Mouse (Mus musculus) forebrain, embryonic 16.5 days (tissue): ENCODE data around the gene Iqcg. TPM values are rescaled to one million over a fixed set of nuclear protein-coding genes. Genes with fewer than 3 reads are reported as not detected.

Source experiments
- ATAC-seq: fragments of 200-750 bp; cut with Nextera tagmentation; 2 replicates; pipeline ENCODE4 v1.8.0; 2017; ENCODE audit warnings: mild to moderate bottlenecking, moderate library complexity
- H3K27ac ChIP-seq: fragments of 300-500 bp; sonication (generic); 2 replicates; pipeline ENCODE4 v1.5.1; 2014; ENCODE audit warnings: low read length, control low read depth
- H3K27me3 ChIP-seq: fragments of 300-500 bp; sonication (generic); replicated peaks from 2 replicates; pipeline ENCODE4 v1.6.1; 2014; ENCODE audit warnings: low read length; ENCODE audit not compliant: control insufficient read depth, insufficient read depth
- H3K36me3 ChIP-seq: fragments of 300-500 bp; sonication (generic); 2 replicates; pipeline ENCODE4 v1.6.1; 2014; ENCODE audit not compliant: control insufficient read depth, insufficient read depth
- H3K4me1 ChIP-seq: fragments of 300-500 bp; sonication (generic); replicated peaks from 2 replicates; pipeline ENCODE4 v1.6.1; 2014; ENCODE audit warnings: low read length; ENCODE audit not compliant: control insufficient read depth, insufficient read depth
- H3K4me2 ChIP-seq: fragments of 300-500 bp; sonication (generic); 2 replicates; pipeline ENCODE4 v1.6.1; 2014; ENCODE audit warnings: mild to moderate bottlenecking, low read length, control low read depth
- H3K4me3 ChIP-seq: fragments of 300-500 bp; sonication (generic); replicated peaks from 2 replicates; pipeline ENCODE4 v1.5.1; 2014; ENCODE audit warnings: mild to moderate bottlenecking, low read length, control low read depth
- H3K9ac ChIP-seq: fragments of 300-500 bp; sonication (generic); replicated peaks from 2 replicates; pipeline ENCODE4 v1.6.1; 2014; ENCODE audit warnings: low read depth, low read length, control low read depth
- H3K9me3 ChIP-seq: fragments of 300-500 bp; sonication (generic); 2 replicates; pipeline ENCODE4 v1.6.1; 2016; ENCODE audit warnings: low read length; ENCODE audit not compliant: control insufficient read depth
- WGBS: fragments of 180-500 bp; shearing (Covaris S2); extraction: QIAGEN DNeasy Blood & Tissue Kit; methylation state at CpG from one replicate; pipeline ENCODE4 v1.1.7; 2014; 5-methylcytosine and 5-hydroxymethylcytosine counted together
- polyA plus RNA-seq: library from polyadenylated mRNA; unstranded; fragments of >200 nt; fragmentation: Nextera tagmentation; extraction: Ambion mirVana; gene quantifications from 2 replicates; pipeline ENCODE4 v1.2.1, GENCODE M21; 2015

Gene Iqcg
- polyA plus RNA-seq, 1 experiment from 2014 or later, result 3.9 TPM

GRCm38 (mm10) chr16:33014921-33015320, 41.1 kb downstream of the Iqcg start:
- no peak overlapping the region for H3K27ac ChIP-seq
- no peak overlapping the region for H3K4me2 ChIP-seq
- H3K27me3 ChIP-seq, result no peaks in the 10 kb centered on the region
- H3K9ac ChIP-seq, result no peak overlapping the region
- 93% methylated on average over 1 of the region's 1 CpGs for WGBS
- ATAC-seq, result no peak
- peaks cover 13% of the 10 kb centered on the region for H3K36me3 ChIP-seq
- H3K4me1 ChIP-seq, result no peaks in the 10 kb centered on the region
- no peak overlapping the region for H3K4me3 ChIP-seq
- no peaks in the 10 kb centered on the region for H3K9me3 ChIP-seq

GRCm38 (mm10) chr16:33013801-33014200, 42.2 kb downstream of the Iqcg start:
- H3K36me3 ChIP-seq, result peaks cover 13% of the 10 kb centered on the region

GRCm38 (mm10) chr16:33010166-33010565, 45.9 kb downstream of the Iqcg start:
- H3K9ac ChIP-seq, result no peak overlapping the region
- H3K9me3 ChIP-seq, result no peaks in the 10 kb centered on the region
- peaks cover 3% of the 10 kb centered on the region for H3K4me1 ChIP-seq
- WGBS, result 93% methylated on average over 6 of the region's 6 CpGs
- peaks cover 18% of the 10 kb centered on the region for H3K36me3 ChIP-seq
- no peak overlapping the region for H3K4me2 ChIP-seq
- no peak overlapping the region for H3K27ac ChIP-seq
- H3K27me3 ChIP-seq, result no peaks in the 10 kb centered on the region
- no peak overlapping the region for H3K4me3 ChIP-seq
- ATAC-seq, result no peak

More at GRCm38 (mm10) chr16:33013801-33014200, 42.2 kb downstream of the Iqcg start:
- Histone ChIP-seq H3K4me2 (no peak overlapping the region), H3K27me3 (no peaks in the 10 kb centered on the region), H3K27ac (no peak overlapping the region), H3K4me1 (no peaks in the 10 kb centered on the region), H3K9ac (no peak overlapping the region), H3K9me3 (no peaks in the 10 kb centered on the region), H3K4me3 (no peak overlapping the region)
- no peak for ATAC-seq
- WGBS, result 92% methylated on average over 5 of the region's 5 CpGs

- ATAC-seq, result no peak
- H3K9ac ChIP-seq, result no peak overlapping the region
- 63% methylated on average over 7 of the region's 7 CpGs for WGBS
- H3K4me1 ChIP-seq, result peaks cover 4% of the 10 kb centered on the region
- H3K27me3 ChIP-seq, result no peaks in the 10 kb centered on the region
- no peak overlapping the region for H3K27ac ChIP-seq
- H3K9me3 ChIP-seq, result no peaks in the 10 kb centered on the region
- no peak overlapping the region for H3K4me2 ChIP-seq
- no peak overlapping the region for H3K4me3 ChIP-seq
- peaks cover 14% of the 10 kb centered on the region for H3K36me3 ChIP-seq
Observed at GRCm38 (mm10) chr16:33007436-33007835, 48.6 kb downstream of the Iqcg start.

DNA sequence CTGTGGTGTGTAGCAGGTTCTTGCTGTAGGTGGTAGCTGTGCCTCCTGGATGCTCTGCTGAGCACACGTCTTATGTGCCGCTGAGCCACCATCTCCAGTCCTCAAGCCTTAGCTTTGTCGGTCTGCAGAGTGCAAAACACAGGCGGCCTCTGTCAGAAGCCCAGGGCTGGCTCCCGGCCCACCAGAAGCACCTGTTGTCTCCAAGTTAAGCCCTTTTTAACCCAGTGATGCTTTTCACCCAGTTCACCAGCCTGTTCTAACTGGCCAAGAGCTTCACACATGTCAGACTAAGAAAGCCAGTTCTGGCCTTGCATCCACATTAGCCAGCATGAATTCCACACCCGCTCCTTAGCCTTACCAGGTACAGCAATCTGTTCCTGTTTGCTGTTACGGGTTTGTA, 49.1 kb downstream of the Iqcg start:
- Histone ChIP-seq H3K4me1 (peaks cover 4% of the 10 kb centered on the region), H3K27ac (no peak overlapping the region), H3K9me3 (no peaks in the 10 kb centered on the region), H3K9ac (no peak overlapping the region), H3K4me2 (no peak overlapping the region), H3K4me3 (no peak overlapping the region), H3K27me3 (no peaks in the 10 kb centered on the region), H3K36me3 (peaks cover 11% of the 10 kb centered on the region)
- no peak for ATAC-seq
- 79% methylated on average over 7 of the region's 7 CpGs for WGBS

- peaks cover 15% of the 10 kb centered on the region for H3K36me3 ChIP-seq
- H3K4me2 ChIP-seq, result no peak overlapping the region
- H3K9me3 ChIP-seq, result no peaks in the 10 kb centered on the region
- H3K4me3 ChIP-seq, result no peak overlapping the region
- peaks cover 4% of the 10 kb centered on the region for H3K4me1 ChIP-seq
- WGBS, result 13% methylated on average over 9 of the region's 9 CpGs
- ATAC-seq, result no peak
- no peaks in the 10 kb centered on the region for H3K27me3 ChIP-seq
- H3K27ac ChIP-seq, result no peak overlapping the region
- no peak overlapping the region for H3K9ac ChIP-seq
Observed at GRCm38 (mm10) chr16:33005216-33005615, 50.8 kb downstream of the Iqcg start.

GRCm38 (mm10) chr16:32992158-32992557, 63.9 kb downstream of the Iqcg start:
- no peak overlapping the region for H3K27ac ChIP-seq
- no peaks in the 10 kb centered on the region for H3K9me3 ChIP-seq
- H3K27me3 ChIP-seq, result no peaks in the 10 kb centered on the region
- no peaks in the 10 kb centered on the region for H3K4me1 ChIP-seq
- no peak overlapping the region for H3K9ac ChIP-seq
- H3K4me2 ChIP-seq, result no peak overlapping the region
- H3K4me3 ChIP-seq, result no peak overlapping the region
- 86% methylated on average over 5 of the region's 5 CpGs for WGBS
- ATAC-seq, result no peak
- peaks cover 10% of the 10 kb centered on the region for H3K36me3 ChIP-seq

DNA sequence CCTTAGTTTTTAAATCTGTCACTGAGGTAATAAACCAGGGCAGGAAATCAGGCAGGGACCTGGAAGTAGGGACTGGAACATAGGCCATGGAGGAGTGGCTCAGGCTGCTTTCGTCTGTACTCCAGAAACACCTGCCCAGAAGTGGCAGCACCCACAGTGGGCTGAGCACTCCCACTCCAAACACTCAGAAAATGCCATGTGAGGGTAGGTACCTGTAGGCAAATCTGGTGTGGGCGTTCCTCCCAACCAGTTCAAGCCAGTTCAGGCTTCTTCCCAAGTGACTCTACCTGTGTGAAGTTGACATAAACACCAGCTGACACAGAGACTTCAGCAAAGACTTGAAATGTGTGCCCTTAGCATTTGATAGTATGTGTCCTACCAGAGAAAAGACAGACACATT, 71.4 kb downstream of the Iqcg start:
- H3K36me3 ChIP-seq, result peaks cover 7% of the 10 kb centered on the region; the same call in 1 of the 2 replicates
- no peak overlapping the region for H3K4me3 ChIP-seq
- no peaks in the 10 kb centered on the region for H3K27me3 ChIP-seq
- no peak overlapping the region for H3K9ac ChIP-seq
- 95% methylated on average over 2 of the region's 2 CpGs for WGBS
- H3K27ac ChIP-seq, result no peak overlapping the region
- no peak for ATAC-seq
- no peak overlapping the region for H3K4me2 ChIP-seq
- no peaks in the 10 kb centered on the region for H3K9me3 ChIP-seq
- no peaks in the 10 kb centered on the region for H3K4me1 ChIP-seq

GRCm38 (mm10) chr16:32981405-32981804, 74.6 kb downstream of the Iqcg start:
- H3K4me1 ChIP-seq, result no peaks in the 10 kb centered on the region
- no peaks in the 10 kb centered on the region for H3K27me3 ChIP-seq
- H3K36me3 ChIP-seq, result peaks cover 4% of the 10 kb centered on the region; the same call in 1 of the 2 replicates
- 92% methylated on average over 4 of the region's 4 CpGs for WGBS
- H3K27ac ChIP-seq, result no peak overlapping the region
- no peak overlapping the region for H3K4me3 ChIP-seq
- no peak overlapping the region for H3K4me2 ChIP-seq
- H3K9me3 ChIP-seq, result no peaks in the 10 kb centered on the region
- ATAC-seq, result no peak
- no peak overlapping the region for H3K9ac ChIP-seq

DNA sequence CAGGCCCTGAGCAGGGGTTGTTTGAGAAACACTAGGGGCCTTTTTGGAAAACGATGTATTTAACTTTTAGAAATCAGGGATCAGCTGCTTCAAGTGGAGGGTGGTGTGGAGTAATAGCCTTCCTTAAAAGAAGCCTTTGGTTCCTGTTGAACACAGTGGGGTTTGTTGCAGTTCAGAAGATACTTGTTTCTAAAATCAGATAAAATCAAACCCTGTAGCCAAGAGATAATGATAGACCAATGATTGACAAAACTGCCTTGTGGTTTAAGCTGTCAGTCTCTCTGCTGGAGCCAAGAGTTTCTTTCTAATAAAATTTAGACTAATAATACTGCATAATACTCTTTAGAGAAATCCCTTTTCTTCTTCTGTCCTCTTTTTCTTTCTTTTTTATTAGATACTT, 75.8 kb downstream of the Iqcg start:
- ATAC-seq, result no peak

More for the DNA sequence above, 75.8 kb downstream of the Iqcg start:
- no peak overlapping the region for H3K4me3 ChIP-seq
- WGBS, result 46% methylated on average over 1 of the region's 1 CpGs
- no peak overlapping the region for H3K4me2 ChIP-seq
- no peaks in the 10 kb centered on the region for H3K9me3 ChIP-seq
- H3K27me3 ChIP-seq, result no peaks in the 10 kb centered on the region
- no peak overlapping the region for H3K27ac ChIP-seq
- H3K36me3 ChIP-seq, result peaks cover 8% of the 10 kb centered on the region
- no peaks in the 10 kb centered on the region for H3K4me1 ChIP-seq
- no peak overlapping the region for H3K9ac ChIP-seq
